Mouse (Mus musculus): ENCODE data around the gene Tmc8.

DNA sequence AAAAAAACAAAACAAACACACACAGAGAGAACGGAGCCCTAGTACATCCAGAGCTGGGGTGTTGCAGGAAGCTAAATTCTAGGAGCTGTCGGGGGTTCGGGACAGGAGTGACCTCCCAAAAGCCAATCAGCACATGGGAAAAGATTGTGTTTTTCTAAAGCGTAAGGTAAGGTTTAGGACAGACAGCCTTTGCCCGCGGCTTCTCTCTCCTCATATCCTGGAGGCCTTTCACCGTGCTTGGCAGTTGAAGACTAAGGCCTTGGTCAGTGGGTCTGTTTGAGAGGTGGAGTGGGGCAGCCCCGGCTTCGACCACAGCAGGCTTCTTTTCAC is 794 bp downstream of the Tmc8 start:
- no peak for TF ChIP-seq EP300 (optimal IDR thresholded peaks at IDR 0.05)
- TF ChIP-seq CTCF (IDR thresholded peaks at IDR 0.05; ENCODE audit: low read depth), result no peak
